Mouse (Mus musculus): ENCODE results near the gene Ankrd28.
"Not testable (repeated sequence)": the region's sequence is repeated elsewhere in the genome, so short reads cannot be mapped to it uniquely, and the experiment has no call there.

Ankrd28 gene

DNA sequence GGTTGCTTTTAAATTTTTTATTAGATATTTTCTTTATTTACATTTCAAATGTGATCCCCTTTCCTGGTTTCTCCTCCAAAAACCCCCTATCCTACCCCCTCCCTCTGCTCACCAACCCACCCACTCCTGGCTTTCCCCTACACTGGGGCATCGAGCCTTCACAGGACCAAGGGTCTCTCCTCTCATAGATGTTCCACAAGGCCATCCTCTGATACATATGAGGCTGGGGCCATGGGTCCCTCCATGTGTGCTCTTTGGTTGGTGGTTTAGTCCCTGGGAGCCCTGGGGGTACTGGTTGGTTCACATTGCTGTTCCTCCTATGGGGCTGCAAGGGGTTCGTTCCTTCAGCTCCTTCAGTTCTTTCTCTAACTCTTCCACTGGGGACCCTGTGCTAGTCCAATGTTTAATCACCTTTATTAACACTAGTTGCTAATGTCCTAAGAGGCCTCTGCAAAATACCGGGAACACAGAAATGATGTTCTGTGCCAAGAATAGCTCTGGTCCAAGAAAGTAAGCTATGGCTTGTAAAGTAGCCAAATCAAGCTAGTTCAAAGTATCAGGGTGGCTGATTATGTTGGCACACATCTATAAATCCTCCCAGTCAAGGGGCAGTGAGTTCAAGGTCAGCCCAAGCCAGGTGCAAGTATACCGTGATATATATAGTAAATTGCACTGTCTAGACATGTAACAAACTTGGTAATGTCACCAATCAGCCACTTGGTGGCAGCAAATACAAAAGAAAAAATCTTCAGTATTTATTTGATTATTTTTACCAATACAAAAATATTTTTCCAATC, 36.3 kb downstream of the Ankrd28 start:
- DNase-seq, result peak; percentile 34

DNA sequence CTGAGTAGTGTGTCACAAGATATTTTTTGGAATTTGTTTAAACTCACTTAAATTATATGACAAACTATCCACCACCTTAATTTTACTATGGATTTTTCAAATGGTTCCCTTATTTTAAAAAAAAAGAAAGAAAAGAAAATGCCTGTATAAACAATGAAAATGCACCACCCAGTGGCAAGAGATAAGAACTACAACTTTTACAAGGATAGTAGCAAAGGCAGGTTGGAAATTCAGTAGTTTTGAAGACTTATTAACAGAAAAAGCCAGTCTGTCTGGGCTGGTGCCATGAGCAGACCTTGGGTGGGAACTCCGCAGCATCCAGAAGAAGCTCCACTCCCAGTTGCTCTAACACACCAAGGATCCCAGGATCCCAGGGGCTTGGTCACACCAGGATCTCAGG, 39.7 kb downstream of the Ankrd28 start:
- DNase-seq, result peak; percentile 32

DNA sequence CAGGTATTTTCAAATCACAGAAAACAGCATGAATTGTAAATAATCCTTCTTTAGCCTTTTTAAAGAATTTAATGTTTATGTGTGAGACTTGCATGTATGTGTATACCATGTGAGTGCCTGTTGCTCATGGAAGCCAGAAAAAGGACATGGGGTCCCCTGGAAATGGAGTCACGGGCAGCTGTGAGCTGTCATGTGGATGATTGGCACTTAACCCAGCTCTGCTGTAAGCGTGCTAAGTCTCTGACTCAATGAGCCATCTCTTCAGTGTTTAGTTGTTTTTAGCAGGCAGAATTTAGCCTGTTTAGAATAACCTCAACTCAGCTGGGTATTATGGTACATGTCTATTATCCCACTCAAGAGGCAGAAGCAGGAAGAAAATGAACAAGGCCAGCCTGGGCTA, 43.5 kb downstream of the Ankrd28 start:
- DNase-seq, result no peak

DNA sequence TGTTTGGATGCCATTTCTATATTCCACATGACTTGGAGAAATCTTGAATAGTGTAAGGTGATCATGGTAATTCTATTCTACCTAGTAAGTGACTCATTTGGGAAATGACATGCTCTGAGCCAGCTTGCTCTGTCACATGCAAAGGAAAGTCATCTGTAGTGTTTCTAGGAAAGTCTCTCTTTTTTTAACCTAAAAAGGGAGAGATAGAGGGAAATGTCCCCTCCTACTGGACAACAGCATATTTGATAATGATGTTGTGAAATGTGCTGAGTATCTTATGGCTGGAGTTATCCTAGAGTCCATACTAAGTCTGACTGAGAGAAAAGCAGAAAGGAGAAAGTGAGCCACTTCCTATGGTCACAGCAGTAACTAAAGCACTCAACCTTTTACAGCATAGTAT, 44.8 kb downstream of the Ankrd28 start:
- DNase-seq, result no peak

DNA sequence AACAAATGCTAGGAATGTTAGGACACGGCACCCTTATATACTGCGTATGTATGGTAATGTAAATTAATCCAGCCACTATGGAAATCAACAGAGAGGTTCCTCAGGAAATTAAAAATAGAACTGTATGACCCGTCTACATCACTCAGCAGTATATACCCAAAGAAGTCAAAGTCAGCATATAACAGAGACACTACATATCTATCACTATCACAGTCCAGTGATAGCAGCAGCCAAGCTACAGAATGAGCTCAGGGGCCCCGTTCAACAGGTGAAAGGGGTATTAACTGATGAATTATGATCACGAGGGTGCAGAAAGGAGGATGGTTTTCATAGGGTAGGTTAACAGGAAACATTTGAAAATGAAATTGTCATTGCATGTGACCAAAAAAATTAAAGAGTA, 45.5 kb downstream of the Ankrd28 start:
- no peak for DNase-seq

DNA sequence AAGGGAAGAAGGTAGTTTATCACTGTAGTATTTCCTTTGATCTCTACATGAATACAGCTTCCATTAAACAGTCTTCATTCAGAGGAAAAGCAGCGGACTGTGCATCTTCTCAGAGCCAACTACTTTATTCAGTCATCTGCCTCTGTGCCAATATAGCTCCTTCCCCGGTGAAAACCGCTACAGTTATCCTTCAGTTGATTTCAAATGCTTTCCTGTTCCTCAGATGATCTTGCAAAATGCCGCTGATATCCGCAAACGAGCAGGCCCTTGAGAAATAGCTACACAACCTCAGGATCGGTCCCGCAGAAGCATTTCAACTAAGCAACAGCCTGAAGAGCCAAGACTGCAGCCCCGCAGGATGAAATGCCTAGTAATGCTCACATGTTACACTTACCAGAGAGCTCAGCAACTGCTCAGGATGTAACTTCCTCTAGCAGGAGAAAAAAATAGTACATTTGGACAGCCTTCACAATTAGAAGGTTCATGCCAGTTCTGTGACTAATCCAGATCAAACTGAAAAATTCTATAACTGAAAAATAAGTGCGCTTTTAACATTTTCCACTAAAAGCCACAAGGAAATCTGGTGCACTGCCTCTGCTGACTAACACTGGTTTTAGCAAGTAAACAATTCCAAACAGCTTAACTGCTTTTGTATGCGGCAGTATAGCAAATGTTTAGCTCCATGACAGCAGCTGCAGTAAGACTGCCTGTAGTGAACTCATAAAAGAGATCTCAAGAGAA, 49.0 kb downstream of the Ankrd28 start:
- peak; percentile 58 for DNase-seq

DNA sequence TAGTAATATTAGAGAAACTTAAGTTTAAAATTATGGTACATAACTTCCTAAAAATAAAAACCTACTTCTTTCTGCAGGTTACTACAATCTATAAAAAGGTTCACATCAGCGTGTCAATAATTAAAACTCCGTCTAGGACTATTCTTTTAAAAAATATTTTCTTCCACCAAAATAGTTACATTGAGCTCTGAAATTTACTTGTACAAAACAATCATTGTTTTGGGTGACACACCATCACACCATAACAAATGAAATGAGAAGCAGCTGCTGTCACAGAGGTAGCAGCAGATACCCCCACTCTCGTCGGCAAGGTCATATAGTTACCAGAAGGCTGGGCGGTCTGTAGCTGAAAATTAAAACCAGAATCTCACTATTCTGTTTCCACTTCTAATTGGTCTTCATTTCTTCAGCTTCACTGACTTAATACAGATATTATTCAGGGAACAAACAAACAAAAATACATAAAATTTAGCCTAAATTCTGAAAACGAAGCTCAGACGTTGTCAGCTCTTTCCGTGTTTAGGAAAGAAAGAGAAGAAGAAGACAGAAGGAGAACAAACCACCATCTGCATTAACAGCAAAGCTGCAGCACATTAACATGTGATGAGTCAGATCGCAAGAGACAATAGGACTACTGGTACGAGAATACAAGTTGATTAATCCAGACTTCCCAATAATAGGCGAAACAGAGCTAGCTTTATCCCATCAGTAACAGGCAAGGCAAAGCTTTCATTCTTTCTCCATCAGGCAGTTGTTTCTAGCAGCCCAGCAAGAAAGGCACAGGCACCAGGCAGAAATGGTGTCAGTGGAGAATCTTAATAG, 49.8 kb downstream of the Ankrd28 start:
- DNase-seq, result peak; percentile 38

DNA sequence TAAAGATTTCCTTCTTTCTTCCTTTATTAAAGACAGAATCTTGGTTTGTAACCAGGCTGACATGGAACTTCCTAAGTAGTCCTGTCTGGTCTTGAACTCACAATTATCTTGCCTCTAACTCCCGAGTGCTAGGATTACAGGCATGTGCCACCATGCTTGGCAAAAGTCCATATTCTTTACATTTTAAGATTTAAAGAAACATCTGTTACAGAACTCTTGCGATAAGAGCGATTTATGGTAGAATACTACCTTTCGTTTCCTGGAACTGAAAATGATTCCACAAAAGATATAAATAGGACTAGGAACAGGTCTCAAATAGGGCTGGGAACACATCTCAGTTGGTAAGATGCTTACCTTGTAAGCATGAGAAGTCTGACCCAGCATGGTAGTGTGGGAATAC, 56.9 kb downstream of the Ankrd28 start:
- no peak for DNase-seq

DNA sequence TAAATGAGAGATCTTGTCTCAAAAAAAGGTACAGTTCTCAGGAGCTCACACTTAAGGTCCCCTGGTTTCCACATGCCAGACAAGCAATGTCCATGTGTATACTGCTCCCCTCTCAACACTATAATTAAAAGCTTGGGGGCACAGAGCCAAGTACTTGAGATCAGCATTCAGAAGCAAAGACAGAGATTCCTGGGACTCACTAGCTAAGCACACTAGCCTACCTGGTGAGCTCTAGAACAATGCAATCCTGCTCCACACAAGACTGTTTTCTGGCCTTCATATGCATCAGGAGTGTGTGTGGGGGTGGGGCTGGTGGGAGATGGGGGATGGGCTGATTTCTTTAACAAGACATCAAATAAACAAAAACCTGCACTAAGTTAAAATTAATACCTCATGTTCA, 58.2 kb downstream of the Ankrd28 start:
- no peak for DNase-seq

DNA sequence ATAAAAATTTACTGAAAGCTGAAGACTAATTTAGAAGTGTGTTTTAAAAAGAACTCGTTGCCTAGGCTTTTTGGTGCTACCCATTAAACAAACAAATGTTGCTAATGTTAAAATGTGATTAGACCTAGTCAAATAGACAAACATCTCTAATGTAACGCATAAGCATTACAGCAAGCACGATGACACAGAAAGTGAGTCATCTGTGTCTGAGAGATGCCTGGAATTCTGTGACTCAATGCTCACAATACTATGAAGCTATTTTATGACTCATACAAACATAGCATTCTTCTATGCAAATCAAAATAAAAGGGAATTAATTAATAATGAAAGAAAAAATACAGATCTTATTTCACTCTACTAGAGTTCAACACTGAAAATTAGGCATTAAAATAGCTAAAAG, 61.9 kb downstream of the Ankrd28 start:
- no peak for DNase-seq

DNA sequence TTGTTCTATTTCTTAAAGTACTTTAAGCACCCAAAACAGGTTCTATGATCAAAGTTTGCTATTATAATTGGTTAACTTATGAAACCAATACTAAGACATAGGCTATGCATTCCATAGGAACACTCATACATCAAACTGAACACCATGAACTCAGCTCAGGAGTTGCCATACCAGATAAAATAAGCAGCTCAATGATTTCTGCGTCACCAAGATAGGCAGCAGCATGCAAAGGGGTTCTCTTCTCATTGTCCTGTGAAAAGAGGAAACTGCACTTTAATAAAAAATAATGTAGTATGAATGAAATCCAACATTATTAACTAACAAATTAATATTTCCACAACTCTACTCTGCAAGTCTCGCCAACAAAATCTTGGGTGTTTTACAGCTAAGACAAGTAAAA, 66.4 kb downstream of the Ankrd28 start:
- no peak for DNase-seq

DNA sequence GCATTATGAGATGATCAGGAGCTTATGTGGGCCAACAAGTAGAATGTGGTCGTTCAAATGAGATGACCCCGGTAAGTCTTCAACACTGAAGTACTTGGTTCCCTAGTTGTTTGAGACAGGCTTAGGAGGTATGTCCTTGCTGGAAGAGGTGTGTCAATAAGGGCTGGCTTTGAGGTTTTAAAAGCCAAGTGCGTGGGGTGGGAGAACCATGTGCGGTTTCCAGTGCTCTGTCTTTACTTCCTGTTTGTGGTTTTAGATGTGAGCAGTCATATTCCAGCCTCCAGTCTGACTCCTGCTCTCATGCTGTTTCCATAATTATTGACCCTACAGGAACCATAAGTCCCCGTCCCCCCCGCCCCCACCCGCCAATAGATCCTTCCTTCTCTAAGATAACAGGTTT, 68.7 kb downstream of the Ankrd28 start:
- no peak for DNase-seq

DNA sequence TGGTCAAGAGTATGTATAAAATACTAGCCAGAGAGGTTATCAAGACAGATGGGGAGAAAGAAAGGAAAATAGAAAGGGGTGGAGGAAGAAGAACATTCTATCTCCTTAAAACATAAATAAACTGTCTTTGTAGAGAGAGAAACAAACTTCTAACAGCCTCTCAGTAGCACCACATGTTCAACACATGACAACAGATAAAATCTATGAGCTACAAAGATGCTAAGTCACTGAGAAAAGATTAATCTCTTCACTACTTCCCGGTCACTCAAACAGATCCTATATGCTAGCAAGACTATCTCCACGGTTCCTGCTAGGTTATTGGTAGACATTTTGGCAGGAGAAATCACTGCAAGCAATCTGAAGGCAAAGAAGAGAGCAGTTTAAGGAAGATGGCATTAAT, 71.3 kb downstream of the Ankrd28 start:
- DNase-seq, result no peak

DNA sequence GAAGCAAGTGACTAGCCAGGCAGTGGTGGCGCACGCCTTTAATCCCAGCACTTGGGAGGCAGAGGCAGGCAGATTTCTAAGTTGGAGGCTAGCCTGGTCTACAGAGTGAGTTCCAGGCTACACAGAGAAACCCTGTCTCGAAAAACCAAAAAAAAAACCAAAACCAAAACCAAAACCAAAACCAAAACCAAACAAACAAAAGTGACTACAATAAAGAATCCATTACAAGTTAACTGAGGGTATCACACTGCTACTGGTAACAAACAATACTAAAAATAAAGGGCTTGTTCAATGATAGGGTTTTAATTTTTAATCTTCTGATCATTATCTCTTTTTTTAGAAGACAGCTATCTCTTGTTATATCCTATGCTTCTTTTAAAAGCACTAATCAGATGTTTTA, 72.0 kb downstream of the Ankrd28 start:
- DNase-seq, result not testable (repeated sequence)

DNA sequence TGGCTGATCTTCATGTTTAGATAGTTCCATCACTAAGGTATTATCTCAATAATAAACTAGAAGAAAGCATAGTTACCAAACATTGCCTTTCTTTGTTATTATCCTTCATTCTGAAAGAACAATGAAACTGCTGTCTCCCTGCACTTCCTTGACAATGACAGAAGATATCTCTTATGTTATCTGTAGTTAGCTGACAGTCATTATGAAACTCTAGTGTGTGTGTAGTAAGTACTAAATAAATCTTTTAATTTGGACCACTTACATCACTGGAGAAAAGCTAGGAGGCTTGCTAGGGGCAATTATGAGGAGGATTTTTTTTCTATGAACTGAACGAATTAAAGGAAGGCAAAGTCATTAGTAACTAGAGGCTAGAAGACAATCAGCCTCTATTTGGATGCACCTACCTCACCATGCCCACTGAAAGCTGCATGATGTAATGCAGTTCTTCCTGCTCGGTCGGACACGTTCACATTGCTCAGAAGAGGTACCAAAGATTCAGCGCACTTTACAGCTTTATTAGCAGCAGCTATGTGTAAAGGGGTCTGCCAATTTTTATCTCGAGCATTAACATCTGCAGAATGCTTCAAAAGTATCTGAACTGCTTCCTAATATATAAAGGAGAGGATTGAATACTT, 82.1 kb downstream of the Ankrd28 start:
- DNase-seq, result no peak

DNA sequence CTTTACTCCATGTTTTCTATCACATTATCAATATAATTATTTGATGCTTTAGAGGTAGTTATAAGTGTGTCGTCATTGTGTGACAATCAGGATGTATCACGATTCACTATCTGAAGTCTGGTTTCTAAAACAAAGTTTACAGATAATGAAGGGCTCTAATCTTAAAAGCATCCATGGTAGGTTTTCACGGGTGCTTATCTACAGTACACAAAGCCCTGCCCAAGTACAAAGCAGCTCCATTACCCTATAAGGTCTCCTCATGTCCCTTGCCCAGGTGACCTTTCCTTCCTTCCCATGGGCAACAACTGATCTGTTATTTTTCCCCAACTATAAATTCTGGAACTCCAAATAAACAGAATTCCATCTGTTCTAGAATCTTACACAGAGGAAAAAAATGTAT, 87.9 kb downstream of the Ankrd28 start:
- no peak for DNase-seq

DNA sequence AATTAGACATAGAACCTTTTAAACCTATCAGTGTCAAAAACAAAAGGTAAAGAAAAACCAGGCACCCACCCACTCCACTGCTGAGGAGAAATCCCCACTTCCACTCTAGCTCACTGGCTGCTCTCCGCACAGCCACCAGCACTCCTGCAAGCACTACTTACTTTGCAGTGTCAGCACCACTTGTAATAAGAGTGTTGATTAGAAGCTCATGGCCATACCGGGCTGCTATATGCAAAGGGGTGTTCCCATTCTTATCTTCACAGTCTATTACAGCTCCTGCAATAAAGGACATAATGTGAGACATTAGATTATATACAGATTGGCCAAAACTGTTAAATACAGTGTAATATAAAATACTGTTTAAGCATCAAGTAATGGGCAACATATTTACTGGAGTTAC, 95.6 kb downstream of the Ankrd28 start:
- no peak for DNase-seq

DNA sequence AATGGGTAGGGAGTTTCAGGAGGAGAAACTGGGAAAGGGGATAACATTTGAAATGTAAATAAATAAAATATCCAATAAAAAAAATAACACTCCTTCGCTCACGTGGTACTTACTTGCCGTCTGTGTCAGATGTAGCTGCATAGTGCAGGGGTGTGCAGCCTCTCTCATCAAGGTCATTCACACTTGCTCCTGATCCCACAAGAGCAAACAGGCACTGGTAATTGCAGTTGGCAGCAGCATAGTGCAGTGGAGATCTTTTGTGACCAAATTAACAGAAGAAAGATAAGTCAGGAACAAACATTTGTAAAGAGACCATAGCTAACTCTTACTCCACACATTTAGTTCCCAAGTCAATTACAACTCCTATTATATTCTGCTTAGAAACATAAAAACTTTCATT, 102.9 kb downstream of the Ankrd28 start:
- no peak for DNase-seq

DNA sequence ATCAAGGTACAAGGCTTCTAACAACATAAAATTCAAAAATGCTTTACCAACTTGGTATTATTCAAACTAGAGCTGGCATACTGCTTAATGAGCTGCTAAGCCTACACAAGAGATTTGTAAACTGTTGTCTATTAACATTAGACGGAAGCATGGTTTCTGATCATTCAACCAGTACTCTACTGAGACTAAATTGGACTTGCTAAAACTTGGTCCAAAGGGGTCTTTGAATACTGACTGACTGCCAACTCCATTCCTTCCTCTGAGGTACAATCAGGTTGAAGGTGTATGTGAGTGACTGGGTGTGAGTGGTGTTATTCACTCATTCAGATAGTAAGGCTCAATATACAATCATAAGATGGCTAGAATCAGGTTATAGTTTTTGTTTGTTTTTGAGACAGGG, 107.7 kb downstream of the Ankrd28 start:
- no peak for DNase-seq

DNA sequence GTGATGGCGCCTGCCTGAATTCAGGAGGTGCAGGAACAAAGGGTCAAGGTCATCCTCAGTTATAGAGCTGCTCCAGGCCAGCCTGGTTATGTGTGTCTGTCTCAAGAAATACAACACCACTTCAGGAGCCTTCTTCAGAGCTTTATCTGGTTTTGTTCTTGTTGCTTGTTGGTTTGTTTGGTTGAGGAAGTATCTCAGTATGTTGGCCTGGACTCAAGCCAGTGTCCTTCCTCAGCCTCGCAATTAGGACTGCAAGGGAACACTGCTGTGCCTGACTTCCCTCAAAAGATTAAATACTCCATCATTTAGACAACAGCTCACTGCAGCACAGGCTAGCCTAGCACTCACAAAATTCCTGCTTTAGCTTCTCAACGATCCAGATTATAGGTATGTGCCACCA, 109.2 kb downstream of the Ankrd28 start:
- no peak for DNase-seq

DNA sequence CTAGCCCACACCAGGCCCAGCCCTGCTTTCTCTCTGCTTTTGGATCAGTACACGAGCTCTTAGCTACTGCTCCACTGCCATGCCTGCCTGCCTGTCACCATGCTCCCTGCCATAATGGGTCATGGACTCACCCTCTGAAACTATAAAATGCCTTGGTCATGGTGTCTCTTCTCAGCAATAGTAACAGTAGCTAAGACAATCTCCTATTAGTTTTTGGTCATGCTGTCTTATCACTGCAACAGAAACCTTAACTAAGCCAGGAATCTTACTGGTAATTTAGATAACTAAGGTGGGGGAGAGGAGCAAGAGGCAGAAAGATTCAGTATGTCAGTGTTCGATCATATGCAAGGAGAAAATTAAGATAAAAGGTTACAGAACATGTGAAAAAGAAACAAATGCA, 112.1 kb downstream of the Ankrd28 start:
- DNase-seq, result no peak

DNA sequence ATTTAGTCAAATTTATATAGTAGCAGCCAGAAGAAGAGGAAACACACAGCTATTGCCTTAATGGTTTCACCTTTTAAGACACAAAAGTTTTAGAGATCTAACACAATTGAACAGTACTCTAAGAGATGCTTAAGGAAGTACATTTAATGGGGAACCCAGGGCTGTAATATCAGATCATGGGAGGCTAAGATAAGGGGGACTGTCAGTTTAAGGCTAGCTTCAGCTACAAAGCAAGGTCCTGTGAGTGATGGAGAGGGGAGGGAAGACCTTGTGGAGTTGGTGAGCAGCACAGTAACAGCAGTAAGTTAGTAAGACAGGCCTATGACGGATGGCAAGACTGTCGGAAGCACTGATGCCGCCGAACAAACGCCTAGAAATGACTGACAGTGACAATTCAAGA, 113.1 kb downstream of the Ankrd28 start:
- no peak for DNase-seq

DNA sequence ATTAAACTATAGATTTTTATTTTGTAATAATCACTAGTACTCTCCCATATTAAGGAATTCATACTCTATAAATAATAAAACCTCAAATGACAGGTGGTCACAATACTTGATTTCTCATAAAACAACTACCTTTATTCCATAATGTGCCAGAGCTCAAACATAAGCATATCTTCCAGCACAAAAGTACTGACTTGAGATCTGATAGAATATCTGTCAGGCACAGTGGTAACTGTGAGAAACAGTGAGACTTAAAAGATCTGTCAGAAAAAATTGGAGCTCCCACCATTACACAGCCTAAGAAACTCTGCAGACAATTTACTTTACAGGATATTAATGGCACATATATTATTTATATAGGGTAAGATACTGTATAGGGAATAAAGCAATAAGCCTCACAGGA, 114.8 kb downstream of the Ankrd28 start:
- DNase-seq, result no peak
